Mouse (Mus musculus) olfactory bulb, adult 2 months (tissue): ENCODE data around the gene Rtl1.

Source experiments
- CTCF ChIP-seq: fragments of 200-500 bp; IDR thresholded peaks from 2 replicates; pipeline ENCODE4 v1.5.1; 2012; ENCODE audit warnings: low read depth, mild to moderate bottlenecking, low read length, moderate library complexity; ENCODE audit not compliant: insufficient read depth
- POLR2A ChIP-seq: fragments of 200-500 bp; IDR thresholded peaks from 2 replicates; pipeline ENCODE4 v1.6.1; 2012; ENCODE audit warnings: mild to moderate bottlenecking, low read depth, low read length, moderate library complexity; ENCODE audit not compliant: insufficient read depth

- no peak for TF ChIP-seq CTCF
- no peak for TF ChIP-seq POLR2A
Observed at GRCm38 (mm10) chr12:109608576-109609440, 8.7 kb upstream of the Rtl1 start.
